Mouse (Mus musculus) liver, postnatal 0 days (tissue): Measurements from ENCODE around the gene Pax6.

ENCODE experiments used
- CTCF ChIP-seq: sonication (generic); IDR thresholded peaks from 2 replicates; pipeline ENCODE4 v1.5.1; 2016; ENCODE audit warnings: antibody characterized with exemption, low read depth
- EP300 ChIP-seq: IDR thresholded peaks from 2 replicates; pipeline ENCODE4 v1.6.1; 2016; ENCODE audit warnings: antibody characterized with exemption, low read depth, mild to moderate bottlenecking

- TF ChIP-seq CTCF = no peak
- no peak for TF ChIP-seq EP300
Observed at GRCm38 (mm10) chr2:105697741-105698140, 29.0 kb downstream of the Pax6 start.
